Mouse (Mus musculus): Measurements from ENCODE around the gene Slc17a9.

Gene Slc17a9

GRCm38 (mm10) chr2:180724585-180725413 lies at the start of gene Slc17a9:
Slc17a9 (plus strand) TSS chr2:180725263.
- peak; percentile 75 to 80 for DNase-seq

- DNase-seq = no peak
Measured at GRCm38 (mm10) chr2:180676706-180677105, 48.4 kb upstream of the Slc17a9 start.

- peak in 1 of 2 experiments; percentile 75 for DNase-seq
Measured at GRCm38 (mm10) chr2:180678609-180679140, 46.4 kb upstream of the Slc17a9 start.

- DNase-seq = no peak
Measured at GRCm38 (mm10) chr2:180681225-180681624, 43.8 kb upstream of the Slc17a9 start.

GRCm38 (mm10) chr2:180683524-180683923 lies 41.5 kb upstream of the Slc17a9 start:
- no peak for DNase-seq

- DNase-seq = no peak
Measured at GRCm38 (mm10) chr2:180684031-180684430, 41.0 kb upstream of the Slc17a9 start.

- DNase-seq = no peak
Measured at GRCm38 (mm10) chr2:180689841-180690240, 35.2 kb upstream of the Slc17a9 start.

GRCm38 (mm10) chr2:180692630-180693029 lies 32.4 kb upstream of the Slc17a9 start:
- peak; percentile 45 to 50 for DNase-seq

- no peak for DNase-seq
Measured at GRCm38 (mm10) chr2:180695176-180695575, 29.9 kb upstream of the Slc17a9 start.

GRCm38 (mm10) chr2:180700457-180700856 lies 24.6 kb upstream of the Slc17a9 start:
- no peak for DNase-seq

GRCm38 (mm10) chr2:180701053-180701766 lies 23.9 kb upstream of the Slc17a9 start:
- DNase-seq = no peak

- peak; percentile 94 to 95 for DNase-seq
Measured at GRCm38 (mm10) chr2:180701767-180702621, 23.1 kb upstream of the Slc17a9 start.

- no peak for DNase-seq
Measured at GRCm38 (mm10) chr2:180702701-180703149, 22.3 kb upstream of the Slc17a9 start.

GRCm38 (mm10) chr2:180703175-180703574 lies 21.9 kb upstream of the Slc17a9 start:
- DNase-seq = no peak

- DNase-seq = no peak
Measured at GRCm38 (mm10) chr2:180703645-180704359, 21.3 kb upstream of the Slc17a9 start.

GRCm38 (mm10) chr2:180704591-180704990 lies 20.5 kb upstream of the Slc17a9 start:
- peak in 1 of 2 experiments; percentile 19 for DNase-seq

GRCm38 (mm10) chr2:180705066-180705465 lies 20.0 kb upstream of the Slc17a9 start:
- DNase-seq = no peak

- DNase-seq = no peak
Measured at GRCm38 (mm10) chr2:180705975-180706374, 19.1 kb upstream of the Slc17a9 start.

- DNase-seq = no peak
Measured at GRCm38 (mm10) chr2:180709023-180709922, 15.8 kb upstream of the Slc17a9 start.

- peak; percentile 97 to 98 for DNase-seq
Measured at GRCm38 (mm10) chr2:180709923-180710272, 15.2 kb upstream of the Slc17a9 start, which contains the start of the genes Dido1 and Gid8. Dido1 (minus strand) TSS chr2:180709999. Gid8 (plus strand) TSS chr2:180710117.

All from lung, postnatal 4 days (tissue).